Mouse (Mus musculus): Measurements from ENCODE around the gene Lmod3. TPM values are rescaled to one million over a fixed set of nuclear protein-coding genes. Genes with fewer than 3 reads are reported as not detected.
"Not testable (repeated sequence)": the region's sequence is repeated elsewhere in the genome, so short reads cannot be mapped to it uniquely, and the experiment has no call there.

Lmod3 gene
- polyA plus RNA-seq, 1 experiment from 2014 or later, result 10.6 TPM

DNA sequence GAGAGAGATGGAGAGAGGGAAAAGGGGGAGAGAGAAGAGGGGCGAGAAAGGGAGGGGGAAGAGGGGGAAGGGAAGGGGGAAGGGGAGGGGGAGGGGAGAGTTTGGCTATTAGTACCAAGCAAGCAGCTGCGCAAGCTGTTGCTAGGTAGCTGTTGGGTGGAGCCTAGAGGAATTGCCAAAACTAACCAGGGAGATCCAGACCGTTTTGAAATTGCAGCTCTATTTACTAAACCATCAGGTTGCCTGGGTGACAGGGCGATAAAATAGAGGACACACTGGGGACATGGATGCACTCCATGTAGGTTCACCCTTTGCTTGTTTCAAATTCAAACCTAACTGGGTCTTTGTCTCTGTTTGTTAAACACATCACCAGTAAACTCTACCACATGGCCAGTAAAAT is 23.8 kb upstream of the Lmod3 start:
- H3K9ac ChIP-seq, result no peak overlapping the region
- WGBS, result 40% methylated on average over 4 of the region's 4 CpGs
- H3K9me3 ChIP-seq (replicated peaks), result no peaks in the 10 kb centered on the region
- no peak overlapping the region for H3K4me3 ChIP-seq (replicated peaks)
- H3K4me1 ChIP-seq, result peaks cover 13% of the 10 kb centered on the region
- ATAC-seq (ENCODE audit: insufficient number of reproducible peaks, low FRiP score, low TSS enrichment, low read depth), result no peak
- H3K27me3 ChIP-seq, result peaks cover 4% of the 10 kb centered on the region; the same call in 1 of the 2 replicates
- no peak overlapping the region for H3K4me2 ChIP-seq (replicated peaks)
- H3K27ac ChIP-seq (replicated peaks), result no peak overlapping the region
- no peaks in the 10 kb centered on the region for H3K36me3 ChIP-seq

DNA sequence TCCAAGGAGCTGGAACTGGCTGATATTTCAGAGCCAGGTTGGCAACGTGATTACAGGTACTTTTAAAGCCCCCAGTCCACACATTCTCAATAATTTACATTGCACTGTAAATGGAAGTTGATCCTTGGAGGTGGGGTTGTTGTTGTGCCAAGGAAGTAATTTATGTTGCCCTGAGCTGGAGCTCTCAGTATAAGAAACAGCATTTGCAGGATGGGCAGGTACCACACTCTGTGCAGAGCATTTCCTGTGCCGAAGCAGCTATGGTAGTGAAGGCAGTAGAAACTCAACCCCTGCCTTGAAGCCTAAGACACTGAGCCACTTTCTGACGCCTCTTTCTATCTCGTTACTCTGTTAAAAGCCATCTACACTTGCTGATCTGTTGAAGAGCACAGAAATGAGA is 23.2 kb upstream of the Lmod3 start:
- H3K4me2 ChIP-seq (replicated peaks), result no peak overlapping the region
- 45% methylated on average over 4 of the region's 4 CpGs for whole genome bisulfite sequencing
- no peak overlapping the region for H3K27ac ChIP-seq (replicated peaks)
- no peak overlapping the region for H3K9ac ChIP-seq
- H3K4me1 ChIP-seq, result peaks cover 13% of the 10 kb centered on the region
- no peaks in the 10 kb centered on the region for H3K9me3 ChIP-seq (replicated peaks)
- ATAC-seq (ENCODE audit: insufficient number of reproducible peaks, low FRiP score, low TSS enrichment, low read depth), result no peak
- H3K36me3 ChIP-seq, result no peaks in the 10 kb centered on the region
- H3K27me3 ChIP-seq, result peaks cover 4% of the 10 kb centered on the region; the same call in 1 of the 2 replicates
- no peak overlapping the region for H3K4me3 ChIP-seq (replicated peaks)

DNA sequence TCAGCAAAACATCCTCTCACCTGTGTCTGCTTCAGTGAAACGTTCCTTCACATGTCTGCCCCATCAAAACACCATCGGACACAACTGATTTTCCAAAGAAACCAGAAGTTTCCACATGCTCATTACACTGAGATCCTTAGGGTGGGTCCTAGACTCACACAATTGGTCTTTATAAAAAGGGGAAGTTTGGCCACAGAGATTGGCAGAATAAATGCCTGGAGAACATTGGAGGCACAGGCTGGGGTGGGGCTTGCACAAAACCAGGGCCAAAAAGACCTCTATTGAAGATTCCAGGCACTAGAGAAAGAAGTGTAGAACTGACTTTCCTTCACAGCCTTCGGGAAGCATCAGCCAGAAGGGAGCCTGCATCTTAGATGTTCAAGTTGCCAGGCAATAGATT is 21.2 kb upstream of the Lmod3 start:
- H3K4me3 ChIP-seq (replicated peaks), result no peak overlapping the region
- 79% methylated on average over 3 of the region's 3 CpGs for WGBS
- no peak for ATAC-seq (ENCODE audit: insufficient number of reproducible peaks, low FRiP score, low TSS enrichment, low read depth)

DNA sequence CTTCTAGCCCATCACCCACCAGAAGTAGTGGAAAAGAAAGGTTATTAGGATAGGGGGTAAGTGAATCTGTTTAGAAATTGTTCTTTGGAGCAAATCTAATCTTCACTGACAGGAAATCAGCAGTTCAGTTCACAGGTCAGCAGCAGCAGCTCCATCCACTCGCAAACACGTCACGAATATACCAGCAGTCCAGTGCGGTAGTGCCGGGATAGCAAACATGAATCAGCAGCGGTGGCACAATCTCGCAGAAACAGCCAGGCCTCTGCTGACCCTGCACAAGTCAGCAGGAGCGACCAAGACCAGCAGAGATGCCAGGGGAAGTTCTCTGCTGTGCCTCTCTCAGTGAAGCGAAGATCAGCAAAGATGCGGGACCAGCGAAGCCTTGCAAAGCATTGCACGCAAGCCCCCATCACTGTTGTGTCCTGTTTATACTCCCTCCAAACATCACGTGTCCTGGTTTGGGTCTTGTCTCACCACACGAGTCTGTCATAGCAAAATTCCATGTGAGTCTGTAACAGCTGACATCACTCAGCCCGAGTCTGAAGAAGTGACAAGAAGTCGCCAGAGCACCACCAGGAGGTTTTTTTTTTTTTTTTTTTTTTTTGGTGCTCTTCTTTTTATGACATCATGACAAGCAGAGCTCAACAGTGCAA is 20.6 kb upstream of the Lmod3 start:
- H3K36me3 ChIP-seq, result no peaks in the 10 kb centered on the region
- H3K4me1 ChIP-seq, result peaks cover 3% of the 10 kb centered on the region
- no peak overlapping the region for H3K4me3 ChIP-seq (replicated peaks)
- H3K4me2 ChIP-seq (replicated peaks), result no peak overlapping the region
- peaks cover 4% of the 10 kb centered on the region; the same call in 1 of the 2 replicates for H3K27me3 ChIP-seq
- H3K9ac ChIP-seq, result no peak overlapping the region
- 82% methylated on average over 16 of the region's 16 CpGs for WGBS
- no peaks in the 10 kb centered on the region for H3K9me3 ChIP-seq (replicated peaks)
- no peak for ATAC-seq (ENCODE audit: insufficient number of reproducible peaks, low FRiP score, low TSS enrichment, low read depth)
- H3K27ac ChIP-seq (replicated peaks), result no peak overlapping the region

More for the DNA sequence above, 21.2 kb upstream of the Lmod3 start:
- Histone ChIP-seq H3K9me3 (replicated peaks) (no peaks in the 10 kb centered on the region), H3K27me3 (peaks cover 4% of the 10 kb centered on the region; the same call in 1 of the 2 replicates), H3K4me1 (peaks cover 8% of the 10 kb centered on the region), H3K9ac (no peak overlapping the region), H3K27ac (replicated peaks) (no peak overlapping the region), H3K36me3 (no peaks in the 10 kb centered on the region), H3K4me2 (replicated peaks) (no peak overlapping the region)

DNA sequence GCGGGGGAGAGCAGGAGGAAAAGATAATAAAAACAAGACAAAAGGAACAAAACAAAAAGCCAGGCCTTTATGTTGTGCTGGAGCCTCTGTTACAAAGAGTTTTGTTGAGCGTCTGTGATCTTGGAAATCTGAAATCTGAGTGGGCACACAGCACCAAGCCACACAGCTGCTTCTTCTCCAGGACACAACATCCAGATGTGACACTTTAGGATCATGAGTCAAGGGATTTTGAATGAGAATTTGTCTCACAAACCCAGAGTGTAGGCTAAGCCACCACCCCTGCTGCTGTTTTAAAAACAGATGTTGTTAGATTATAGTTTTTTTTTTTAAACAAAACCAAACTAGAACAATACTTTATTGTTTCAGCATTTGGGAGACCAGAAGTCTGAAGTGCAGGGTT is 19.8 kb upstream of the Lmod3 start:
- H3K4me3 ChIP-seq (replicated peaks), result no peak overlapping the region
- H3K9me3 ChIP-seq (replicated peaks), result no peaks in the 10 kb centered on the region
- no peak overlapping the region for H3K27ac ChIP-seq (replicated peaks)
- H3K27me3 ChIP-seq, result peaks cover 4% of the 10 kb centered on the region; the same call in 1 of the 2 replicates
- no peak overlapping the region for H3K9ac ChIP-seq
- no peaks in the 10 kb centered on the region for H3K4me1 ChIP-seq
- no peak for ATAC-seq (ENCODE audit: insufficient number of reproducible peaks, low FRiP score, low TSS enrichment, low read depth)
- WGBS, result 42% methylated on average over 2 of the region's 2 CpGs
- H3K4me2 ChIP-seq (replicated peaks), result no peak overlapping the region
- no peaks in the 10 kb centered on the region for H3K36me3 ChIP-seq

DNA sequence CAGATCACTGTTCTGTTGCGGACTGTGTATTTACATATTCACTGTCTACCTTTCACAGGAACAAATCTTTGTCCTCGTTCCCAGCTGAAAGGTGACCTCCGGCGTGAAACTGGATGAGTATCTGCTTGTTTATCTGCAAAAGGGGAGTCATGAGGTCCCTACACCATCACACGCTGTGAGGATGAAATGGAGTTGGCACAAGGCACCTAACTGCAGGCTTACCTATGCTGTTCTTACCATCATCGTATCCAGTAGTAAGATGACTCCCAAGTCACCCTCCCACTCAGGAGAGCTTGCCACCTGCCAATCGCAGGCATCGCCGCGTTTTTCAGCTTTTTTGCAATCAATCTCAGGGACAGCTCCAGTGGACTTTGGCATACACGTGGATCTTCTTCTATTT is 17.0 kb upstream of the Lmod3 start:
- no peak for ATAC-seq (ENCODE audit: insufficient number of reproducible peaks, low FRiP score, low TSS enrichment, low read depth)
- Histone ChIP-seq H3K9ac (no peak overlapping the region), H3K27me3 (no peaks in the 10 kb centered on the region), H3K27ac (replicated peaks) (no peak overlapping the region), H3K4me2 (replicated peaks) (no peak overlapping the region), H3K36me3 (no peaks in the 10 kb centered on the region), H3K4me3 (replicated peaks) (no peak overlapping the region), H3K4me1 (no peaks in the 10 kb centered on the region), H3K9me3 (replicated peaks) (no peaks in the 10 kb centered on the region)
- WGBS, result 74% methylated on average over 11 of the region's 11 CpGs

DNA sequence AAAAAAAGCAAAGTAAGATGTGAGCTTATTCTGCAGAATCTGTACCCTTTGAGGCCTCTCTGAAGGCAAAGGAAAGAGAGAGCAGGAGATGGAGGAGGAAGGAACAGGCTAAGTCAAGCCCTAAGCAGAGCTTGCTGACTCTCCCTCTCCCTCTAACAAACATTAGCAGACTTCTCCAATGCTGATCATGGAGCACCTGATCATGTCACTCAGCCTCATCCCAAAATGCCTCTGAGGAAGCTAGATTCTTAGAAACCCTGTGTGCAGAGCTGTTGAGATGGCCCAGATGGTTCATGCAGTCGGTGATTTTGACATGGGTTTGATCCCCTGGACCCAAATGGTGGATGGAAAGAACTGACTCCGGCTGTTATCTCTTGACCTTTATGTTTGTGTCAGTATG is 14.6 kb upstream of the Lmod3 start:
- Histone ChIP-seq H3K4me3 (replicated peaks) (no peak overlapping the region), H3K27me3 (no peaks in the 10 kb centered on the region), H3K9me3 (replicated peaks) (no peaks in the 10 kb centered on the region), H3K4me2 (replicated peaks) (no peak overlapping the region), H3K4me1 (no peaks in the 10 kb centered on the region), H3K27ac (replicated peaks) (no peak overlapping the region), H3K36me3 (no peaks in the 10 kb centered on the region), H3K9ac (no peak overlapping the region)
- no peak for ATAC-seq (ENCODE audit: insufficient number of reproducible peaks, low FRiP score, low TSS enrichment, low read depth)
- 87% methylated on average over 2 of the region's 2 CpGs for WGBS

DNA sequence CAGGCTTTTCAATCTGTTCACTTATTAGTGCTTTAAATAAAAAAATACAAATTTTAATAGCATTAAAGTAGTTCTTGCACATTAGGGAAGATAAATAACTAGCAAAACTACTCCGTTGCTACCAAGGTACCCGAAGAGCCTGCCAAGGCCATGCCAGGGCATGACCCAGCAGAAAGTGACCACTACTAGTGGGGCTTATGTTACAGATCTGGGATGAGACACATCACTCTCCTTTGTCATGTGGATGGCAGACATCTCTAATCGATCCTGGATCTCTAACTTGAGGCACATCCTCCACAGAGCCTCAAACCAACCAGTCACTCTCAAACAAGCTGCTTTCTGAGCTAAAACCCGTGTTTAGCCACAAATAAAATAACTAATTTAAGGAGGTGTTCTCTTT is 14.1 kb upstream of the Lmod3 start:
- Histone ChIP-seq H3K27me3 (no peaks in the 10 kb centered on the region), H3K4me3 (replicated peaks) (no peak overlapping the region), H3K9me3 (replicated peaks) (no peaks in the 10 kb centered on the region), H3K27ac (replicated peaks) (no peak overlapping the region), H3K4me1 (no peaks in the 10 kb centered on the region), H3K36me3 (no peaks in the 10 kb centered on the region), H3K4me2 (replicated peaks) (no peak overlapping the region), H3K9ac (no peak overlapping the region)
- 68% methylated on average over 4 of the region's 4 CpGs for WGBS
- no peak for ATAC-seq (ENCODE audit: insufficient number of reproducible peaks, low FRiP score, low TSS enrichment, low read depth)

DNA sequence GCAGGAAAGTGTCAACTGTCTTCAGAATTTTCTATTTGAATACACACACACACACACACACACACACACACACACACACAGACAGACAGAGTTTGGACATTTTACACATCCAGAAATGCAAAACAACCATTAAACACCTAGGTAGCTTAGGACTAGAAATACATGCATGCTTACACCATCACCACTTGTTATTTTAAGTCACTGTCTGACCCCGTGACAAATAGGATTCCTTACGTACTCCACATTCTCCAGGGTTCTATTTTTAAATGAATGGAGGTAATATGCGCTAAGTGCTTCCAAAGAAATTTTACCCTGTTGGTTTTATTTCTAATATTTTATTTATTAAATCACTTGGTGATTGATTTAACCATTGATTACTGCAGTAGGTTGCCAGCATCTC is 13.1 kb upstream of the Lmod3 start:
- no peak overlapping the region for H3K9ac ChIP-seq
- H3K4me1 ChIP-seq, result no peaks in the 10 kb centered on the region
- ATAC-seq (ENCODE audit: insufficient number of reproducible peaks, low FRiP score, low TSS enrichment, low read depth), result no peak
- H3K27me3 ChIP-seq, result no peaks in the 10 kb centered on the region
- no peak overlapping the region for H3K27ac ChIP-seq (replicated peaks)
- WGBS, result 63% methylated on average over 3 of the region's 3 CpGs
- H3K9me3 ChIP-seq (replicated peaks), result no peaks in the 10 kb centered on the region
- no peak overlapping the region for H3K4me3 ChIP-seq (replicated peaks)
- H3K36me3 ChIP-seq, result no peaks in the 10 kb centered on the region
- no peak overlapping the region for H3K4me2 ChIP-seq (replicated peaks)

DNA sequence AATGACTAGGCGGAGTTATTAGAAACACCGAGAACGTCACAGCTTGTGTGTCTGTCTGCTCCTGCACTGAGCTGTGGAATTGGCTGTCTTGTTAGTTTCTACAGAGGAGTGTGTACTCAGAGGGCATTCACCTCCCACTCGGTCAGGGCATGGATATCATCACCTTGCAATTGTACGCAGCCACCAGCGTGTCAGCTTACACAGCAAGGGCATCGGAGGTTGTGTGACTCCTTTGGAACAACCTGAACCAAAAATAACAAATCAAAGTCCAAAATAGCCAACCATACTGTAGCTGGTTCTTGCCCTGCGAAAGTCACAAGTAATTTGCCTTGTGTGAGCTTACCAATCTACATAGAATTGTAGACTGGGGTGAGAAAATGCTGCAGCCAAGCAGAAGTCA is 12.7 kb upstream of the Lmod3 start:
- no peaks in the 10 kb centered on the region for H3K9me3 ChIP-seq (replicated peaks)
- no peaks in the 10 kb centered on the region for H3K27me3 ChIP-seq
- whole genome bisulfite sequencing, result 76% methylated on average over 8 of the region's 8 CpGs
- H3K4me3 ChIP-seq (replicated peaks), result no peak overlapping the region
- H3K4me2 ChIP-seq (replicated peaks), result no peak overlapping the region
- H3K9ac ChIP-seq, result no peak overlapping the region
- no peak for ATAC-seq (ENCODE audit: insufficient number of reproducible peaks, low FRiP score, low TSS enrichment, low read depth)
- no peaks in the 10 kb centered on the region for H3K36me3 ChIP-seq
- H3K4me1 ChIP-seq, result no peaks in the 10 kb centered on the region
- no peak overlapping the region for H3K27ac ChIP-seq (replicated peaks)

DNA sequence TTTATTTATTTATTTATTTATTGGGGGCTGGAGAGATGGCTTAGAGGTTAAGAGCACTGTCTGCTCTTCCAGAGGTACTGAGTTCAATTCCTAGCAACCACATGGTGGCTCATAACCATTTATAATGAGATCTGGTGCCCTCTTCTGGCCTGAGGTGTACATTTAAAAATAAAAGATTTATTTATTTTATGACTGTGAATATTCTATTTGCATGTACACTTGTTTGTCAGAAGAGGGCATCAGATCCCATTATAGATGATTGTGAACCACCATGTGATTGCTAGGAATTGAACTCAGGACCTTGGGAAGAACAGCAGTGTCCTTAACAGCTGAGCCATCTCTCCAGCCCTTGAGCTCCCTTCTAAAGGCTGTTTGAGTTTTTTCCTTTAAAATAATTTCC is 11.2 kb upstream of the Lmod3 start:
- not testable (repeated sequence) for ATAC-seq (ENCODE audit: insufficient number of reproducible peaks, low FRiP score, low TSS enrichment, low read depth); H3K27me3 ChIP-seq; H3K9me3 ChIP-seq (replicated peaks); H3K36me3 ChIP-seq; H3K4me2 ChIP-seq (replicated peaks); H3K27ac ChIP-seq (replicated peaks); H3K4me3 ChIP-seq (replicated peaks); H3K9ac ChIP-seq; H3K4me1 ChIP-seq

DNA sequence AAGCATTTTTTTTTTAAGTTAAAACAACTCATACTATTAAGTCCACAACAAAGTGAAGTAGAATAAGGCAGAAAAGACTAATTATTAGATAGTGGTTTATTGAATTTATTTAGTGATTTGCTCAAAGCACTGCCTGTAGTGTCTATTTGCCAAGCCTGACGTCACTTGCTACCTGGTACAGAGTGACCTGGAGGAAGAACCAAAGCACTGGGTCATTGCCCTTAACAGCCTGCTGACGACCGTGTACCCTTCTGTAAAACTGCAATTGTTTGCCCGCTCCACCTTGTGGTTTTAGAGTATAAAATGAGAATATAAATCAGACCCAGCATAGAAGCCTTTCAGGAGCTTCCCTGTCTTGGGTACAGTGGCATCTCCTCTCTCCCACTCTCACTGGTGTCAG is 9.7 kb upstream of the Lmod3 start:
- WGBS, result 64% methylated on average over 4 of the region's 4 CpGs
- H3K4me3 ChIP-seq (replicated peaks), result no peak overlapping the region
- H3K27ac ChIP-seq (replicated peaks), result no peak overlapping the region
- no peak for ATAC-seq (ENCODE audit: insufficient number of reproducible peaks, low FRiP score, low TSS enrichment, low read depth)
- no peaks in the 10 kb centered on the region for H3K9me3 ChIP-seq (replicated peaks)
- H3K36me3 ChIP-seq, result no peaks in the 10 kb centered on the region
- no peaks in the 10 kb centered on the region for H3K27me3 ChIP-seq
- H3K4me1 ChIP-seq, result no peaks in the 10 kb centered on the region
- no peak overlapping the region for H3K9ac ChIP-seq
- H3K4me2 ChIP-seq (replicated peaks), result no peak overlapping the region
